Mouse (Mus musculus) brown adipose tissue, adult 24 weeks (tissue): ENCODE results near the gene Aph1a. TPM values are rescaled to one million over a fixed set of nuclear protein-coding genes. Genes with fewer than 3 reads are reported as not detected.

Experiments used
- H3K27ac ChIP-seq: fragments of 200-500 bp; replicated peaks from 2 replicates; pipeline ENCODE4 v1.5.1; 2012; ENCODE audit warnings: low read depth, mild to moderate bottlenecking, low read length
- H3K4me1 ChIP-seq: fragments of 200-500 bp; 2 replicates; pipeline ENCODE4 v1.6.1; 2012; ENCODE audit warnings: low read length, mixed read lengths; ENCODE audit not compliant: control insufficient read depth, insufficient read depth, insufficient read length
- H3K4me3 ChIP-seq: fragments of 200-500 bp; 2 replicates; pipeline ENCODE4 v1.5.1; 2012; ENCODE audit warnings: low read depth, mild to moderate bottlenecking, low read length, moderate library complexity; ENCODE audit not compliant: insufficient read depth
- polyA plus RNA-seq: library from polyadenylated mRNA; stranded (reverse); fragments of >200 nt; gene quantifications from 2 replicates; pipeline ENCODE4 v1.2.4, GENCODE M21; 2012; ENCODE audit not compliant: missing spikeins, insufficient read depth, insufficient read length

The Aph1a gene
- polyA plus RNA-seq, 1 experiment: 75.1 TPM

DNA sequence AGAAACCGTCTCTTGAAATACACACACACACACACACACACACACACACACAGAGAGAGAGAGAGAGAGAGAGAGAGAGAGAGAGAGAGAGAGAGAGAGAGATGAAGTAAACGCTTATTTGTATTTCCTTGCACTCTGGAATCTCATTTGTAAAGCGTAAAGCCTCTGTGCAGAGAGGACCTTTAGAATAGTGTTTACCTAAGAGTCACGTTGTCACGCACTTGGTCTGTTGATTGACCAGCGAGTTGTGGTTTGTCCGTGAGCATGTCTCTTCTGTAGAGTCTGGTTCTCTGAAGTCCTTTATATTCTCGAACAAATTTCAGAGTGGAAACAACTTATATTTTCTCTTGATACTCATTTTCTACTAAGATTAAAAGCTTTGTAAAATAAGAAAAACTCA, 51.0 kb downstream of the Aph1a start:
- no peaks in the 10 kb centered on the region for H3K4me1 ChIP-seq
- H3K27ac ChIP-seq: no peak overlapping the region
- H3K4me3 ChIP-seq: no peak overlapping the region

DNA sequence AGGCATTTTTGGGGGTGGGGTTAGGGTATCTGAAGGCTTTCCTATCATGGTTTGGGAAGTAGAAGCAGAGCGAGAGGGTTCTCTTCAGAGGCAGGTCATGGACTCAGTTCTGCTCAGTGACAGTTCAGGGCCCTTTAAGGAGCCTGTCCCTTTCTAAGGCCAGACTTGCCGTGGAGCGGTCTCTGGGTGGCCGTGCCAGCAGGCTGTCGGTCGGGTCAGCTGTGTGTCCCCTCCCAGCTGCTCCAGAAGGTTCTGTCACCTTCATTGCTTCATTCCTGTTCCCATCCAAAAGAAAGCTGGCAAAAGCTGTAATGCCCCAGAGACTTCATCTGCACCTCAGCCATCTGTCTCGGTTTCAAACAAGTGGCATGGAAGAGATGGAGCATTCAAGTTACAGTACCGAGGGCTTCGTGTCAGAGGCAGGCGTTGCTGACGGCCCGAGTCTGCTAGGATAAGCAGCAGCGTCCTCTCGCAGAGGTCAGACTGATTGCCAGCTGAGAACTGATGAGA, 52.0 kb downstream of the Aph1a start:
- H3K4me3 ChIP-seq: no peak overlapping the region
- no peaks in the 10 kb centered on the region for H3K4me1 ChIP-seq
- H3K27ac ChIP-seq: peak overlapping the region; percentile 48

Other genes starting within 250 kb of the Aph1a start
- 56.1 and 61.6 TPM in 2 replicates for gene Mcl1, start 235.2 kb upstream of the Aph1a start, polyA plus RNA-seq
- 2.5 and 6.6 TPM in 2 replicates for gene Adamtsl4, start 206.1 kb upstream of the Aph1a start, polyA plus RNA-seq
- 41.5 and 48.8 TPM in 2 replicates for gene Ecm1, start 154.4 kb upstream of the Aph1a start, polyA plus RNA-seq
- 32.1 and 47.7 TPM in 2 replicates for gene Tars2, start 133.8 kb upstream of the Aph1a start, polyA plus RNA-seq
- gene Rprd2, start 75.1 kb upstream of the Aph1a start, polyA plus RNA-seq: 11.3 and 12.5 TPM in 2 replicates
- gene Prpf3, start 38.1 kb upstream of the Aph1a start, polyA plus RNA-seq: 14.2 and 30.0 TPM in 2 replicates
- 576 and 634 TPM in 2 replicates for gene Mrps21, start 22.4 kb upstream of the Aph1a start, polyA plus RNA-seq
- gene Ciart, start 11.7 kb upstream of the Aph1a start, polyA plus RNA-seq: 1.5 and 3.4 TPM in 2 replicates
- 71.8 and 150 TPM in 2 replicates for gene BC028528, start 2.0 kb upstream of the Aph1a start, polyA plus RNA-seq
- 15.5 and 24.4 TPM in 2 replicates for gene Car14, start 10.7 kb downstream of the Aph1a start, polyA plus RNA-seq
- 78.5 and 88.8 TPM in 2 replicates for gene Anp32e, start 35.3 kb downstream of the Aph1a start, polyA plus RNA-seq
- gene Plekho1, start 102.0 kb downstream of the Aph1a start, polyA plus RNA-seq: 8.8 and 13.9 TPM in 2 replicates
- gene Vps45, start 164.5 kb downstream of the Aph1a start, polyA plus RNA-seq: 16.6 and 23.7 TPM in 2 replicates
- 6.9 and 8.3 TPM in 2 replicates for gene Otud7b, start 210.6 kb downstream of the Aph1a start, polyA plus RNA-seq